Mouse (Mus musculus) CD8-positive naive resting alpha-beta T cell, adult 2 months (primary cell): ENCODE data around the gene Clic4.
"Not testable (repeated sequence)": the region's sequence is repeated elsewhere in the genome, so short reads cannot be mapped to it uniquely, and the experiment has no call there.

Experiments used
- DNase-seq, 2 experiments: peaks; one replicate each; pipeline ENCODE4 v3.0.0; 2022; ENCODE audit warnings: low read depth in 2 of 2, low spot score in 2 of 2

Clic4 gene

DNA sequence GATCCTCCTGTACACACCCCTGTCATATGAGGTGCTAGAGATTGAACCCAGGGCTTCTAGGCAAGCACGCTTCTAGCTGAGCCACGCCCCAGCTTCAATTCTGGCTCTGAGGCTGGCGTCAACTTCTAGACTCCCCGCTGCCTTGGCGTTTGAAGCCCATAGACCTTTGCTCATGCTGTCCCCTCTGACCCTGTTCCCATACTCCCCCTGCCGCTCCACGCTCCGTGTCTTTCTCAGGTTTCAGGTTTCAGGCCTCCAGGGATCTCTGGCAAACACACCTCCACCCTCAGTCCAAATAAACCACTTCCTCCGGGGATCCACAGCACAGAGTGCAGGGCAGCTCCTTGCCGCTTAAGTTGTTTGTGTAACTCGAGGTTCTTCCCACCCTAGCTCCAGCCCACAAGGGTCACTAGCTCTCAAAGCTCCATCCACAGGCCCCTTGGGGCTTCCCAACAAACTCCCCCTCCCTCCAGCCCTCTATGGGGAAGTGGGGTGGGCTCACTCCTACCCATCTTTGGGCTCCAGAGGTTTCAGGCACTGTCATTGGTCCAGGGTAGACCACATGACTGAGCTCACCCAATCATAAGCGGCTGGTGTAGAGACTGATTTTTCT lies 20.0 kb upstream of the Clic4 start:
- peak in 1 of 2 experiments; percentile 29 for DNase-seq

DNA sequence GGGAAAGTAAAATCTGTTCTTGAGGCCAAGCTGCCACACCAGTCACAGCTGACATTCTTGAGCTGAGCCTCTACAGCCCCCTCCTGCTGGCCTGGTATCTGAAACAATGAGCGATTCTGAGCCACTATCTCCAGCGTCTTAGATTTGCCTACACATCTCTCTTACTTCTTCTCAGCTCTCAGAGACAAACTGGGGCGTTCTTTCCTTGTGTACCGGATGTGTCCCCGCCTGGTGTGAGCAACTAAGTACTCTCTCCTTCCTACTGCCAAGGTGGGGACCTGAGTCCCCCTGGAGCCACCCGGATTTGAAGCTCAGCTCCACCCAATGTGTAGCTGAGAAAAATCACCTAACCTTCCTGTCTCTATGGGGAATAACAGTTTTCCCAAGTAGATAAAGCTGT lies 19.2 kb upstream of the Clic4 start:
- DNase-seq: no peak

DNA sequence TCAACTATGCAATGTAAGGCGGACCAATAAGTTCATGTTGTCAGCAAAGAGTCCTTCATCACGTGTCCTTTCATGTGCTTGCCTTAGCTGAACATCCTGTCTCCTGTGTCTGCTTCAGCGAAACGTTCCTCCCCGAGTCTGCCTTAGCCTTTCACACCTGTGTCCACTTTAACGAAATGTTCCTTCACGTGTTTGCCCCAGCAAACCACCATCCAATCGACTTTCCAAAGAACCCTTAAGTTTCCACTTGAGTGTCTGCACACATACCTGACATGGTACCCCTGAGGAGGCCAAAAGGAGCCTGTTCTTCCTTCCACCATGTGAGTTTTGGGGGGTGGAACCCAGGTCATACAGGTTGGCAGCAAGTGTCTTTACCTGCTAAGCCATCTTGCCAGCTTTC lies 18.6 kb upstream of the Clic4 start:
- no peak for DNase-seq

- no peak for DNase-seq
Measured at GRCm38 (mm10) chr4:135287975-135288374, 15.4 kb upstream of the Clic4 start.

GRCm38 (mm10) chr4:135286833-135287395 lies 14.3 kb upstream of the Clic4 start:
- no peak for DNase-seq

- DNase-seq: no peak
Measured at GRCm38 (mm10) chr4:135286033-135286622, 13.5 kb upstream of the Clic4 start.

GRCm38 (mm10) chr4:135285436-135285835 lies 12.8 kb upstream of the Clic4 start:
- DNase-seq: no peak

DNA sequence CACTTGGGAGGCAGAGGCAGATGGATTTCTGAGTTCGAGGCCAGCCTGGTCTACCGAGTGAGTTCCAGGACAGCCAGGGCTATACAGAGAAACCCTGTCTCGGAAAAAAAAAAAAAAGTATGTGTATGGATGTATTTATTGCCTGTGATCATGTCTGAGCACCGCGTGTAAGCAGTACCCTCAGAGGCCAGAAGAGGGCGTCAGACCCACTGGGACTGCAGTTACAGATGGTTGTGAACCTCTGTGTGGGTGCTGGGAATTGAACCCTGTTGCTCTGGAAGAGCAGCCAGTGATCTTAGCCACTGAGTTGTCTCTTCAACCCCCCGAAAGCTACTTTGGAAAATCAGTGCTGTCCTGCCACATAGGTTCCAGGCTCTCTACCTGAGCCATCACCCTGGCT lies 11.3 kb upstream of the Clic4 start:
- no peak for DNase-seq

DNA sequence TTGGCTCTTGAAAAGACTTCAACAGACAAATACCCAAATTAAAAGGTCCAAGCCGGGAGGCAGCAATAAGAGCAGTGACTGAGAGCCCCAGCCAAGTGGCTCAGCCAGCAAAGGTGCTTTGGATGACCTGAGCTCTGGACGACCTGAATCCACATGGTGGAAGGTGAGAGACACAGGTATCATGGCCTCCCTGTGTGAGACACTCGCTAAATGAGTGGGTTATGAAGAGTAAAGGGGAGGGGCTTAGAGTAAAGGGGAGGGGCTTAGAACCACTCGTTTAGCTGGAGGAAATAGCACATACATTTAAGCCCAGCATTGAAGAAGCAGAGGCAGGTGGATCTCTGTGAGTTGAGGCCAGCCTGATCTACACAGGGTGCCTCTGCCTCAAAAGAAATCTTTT lies 10.8 kb upstream of the Clic4 start:
- DNase-seq: no peak

- no peak for DNase-seq
Measured at GRCm38 (mm10) chr4:135282651-135283290, 10.2 kb upstream of the Clic4 start.

- not testable (repeated sequence) for DNase-seq
Measured at GRCm38 (mm10) chr4:135280016-135280415, 7.4 kb upstream of the Clic4 start.

GRCm38 (mm10) chr4:135276681-135277379 lies 4.2 kb upstream of the Clic4 start:
- DNase-seq: no peak

DNA sequence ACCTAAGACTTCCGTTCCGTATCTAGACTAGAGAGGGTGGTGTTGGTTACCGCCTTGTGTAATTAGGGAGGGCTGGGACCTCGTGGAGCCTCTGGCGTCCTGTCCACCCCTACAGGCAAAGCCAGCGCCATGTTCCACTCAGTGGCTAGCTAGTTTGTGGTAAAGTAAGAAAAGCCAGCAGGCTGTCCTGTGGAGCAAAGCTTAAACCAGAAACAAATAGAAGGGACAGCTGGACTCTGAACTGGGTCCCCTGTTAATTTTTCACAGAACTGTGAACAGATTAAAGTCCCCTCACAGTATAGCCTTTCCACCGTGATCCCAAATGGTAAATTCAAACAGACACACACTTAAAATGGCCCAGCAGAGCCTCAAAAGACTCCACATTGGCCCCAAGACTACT lies 2.1 kb upstream of the Clic4 start:
- no peak for DNase-seq

GRCm38 (mm10) chr4:135273307-135273682 lies 681 bp upstream of the Clic4 start:
- no peak for DNase-seq

GRCm38 (mm10) chr4:135271881-135272616 lies 565 bp downstream of the Clic4 start:
- peak; percentile 15 to 19 for DNase-seq

DNA sequence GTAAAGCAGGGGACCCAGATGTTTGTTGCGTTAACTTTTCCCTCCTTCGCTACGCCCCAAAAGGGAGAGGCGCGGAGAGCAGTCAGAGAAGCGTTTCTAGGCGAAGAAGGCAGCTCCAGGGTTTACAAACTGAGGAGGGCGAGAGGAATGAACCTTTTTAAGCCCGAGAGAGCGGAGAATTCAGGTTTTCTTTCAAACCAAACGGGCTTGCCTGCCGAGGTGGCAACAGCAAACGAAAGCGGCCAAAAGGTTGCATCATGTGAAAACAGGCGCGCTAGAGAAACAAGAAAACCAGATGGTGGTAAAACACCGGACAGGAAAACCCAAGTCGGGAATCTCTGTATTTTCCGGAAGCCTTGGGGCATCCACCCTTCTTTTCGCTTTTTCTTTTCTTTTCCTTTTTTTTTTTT lies 1.2 kb downstream of the Clic4 start:
- DNase-seq: peak in 1 of 2 experiments; percentile 23

DNA sequence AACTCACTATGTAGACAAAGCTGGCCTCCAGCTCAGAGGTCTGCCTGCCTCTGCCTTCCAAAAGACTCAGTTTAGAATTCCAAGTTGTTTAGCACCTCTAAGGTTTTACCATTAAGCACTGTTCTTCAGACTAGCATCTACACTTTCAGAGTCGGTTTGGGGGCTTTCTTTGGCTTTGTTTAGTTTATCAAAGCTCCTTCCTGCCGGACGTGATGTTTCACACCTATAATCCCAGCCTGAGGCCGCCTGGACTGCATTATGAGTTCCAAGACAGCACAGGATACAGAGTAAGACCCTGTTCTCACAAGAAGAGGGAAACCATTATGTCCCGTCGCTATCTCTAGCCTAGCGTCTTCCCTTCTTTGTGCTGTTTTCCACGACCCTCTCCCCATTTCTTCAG lies 2.1 kb downstream of the Clic4 start:
- DNase-seq: no peak

- no peak for DNase-seq
Measured at GRCm38 (mm10) chr4:135269656-135270341, 2.8 kb downstream of the Clic4 start.

- DNase-seq: no peak
Measured at GRCm38 (mm10) chr4:135267521-135267920, 5.1 kb downstream of the Clic4 start.

DNA sequence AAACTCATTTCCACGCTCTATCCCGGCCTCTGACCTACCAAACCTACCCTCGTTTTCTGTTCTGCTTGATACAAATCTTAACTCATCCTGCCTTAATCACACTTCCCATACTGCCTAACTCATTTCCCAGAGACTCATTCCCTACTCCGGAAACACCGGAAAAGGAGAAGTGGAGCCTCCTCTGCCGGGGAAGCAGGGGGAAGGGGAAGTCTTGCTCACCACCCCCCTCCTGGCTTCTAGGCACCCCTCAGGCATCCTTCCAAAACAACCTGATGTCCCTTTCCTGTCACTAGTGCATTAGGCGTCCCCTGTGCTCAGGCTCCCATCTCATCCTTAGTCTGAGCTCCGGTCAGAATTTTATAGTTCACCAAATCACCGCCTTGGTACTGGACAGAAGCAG lies 5.6 kb downstream of the Clic4 start:
- DNase-seq: no peak

GRCm38 (mm10) chr4:135260434-135260833 lies 12.2 kb downstream of the Clic4 start:
- no peak for DNase-seq
